Mouse (Mus musculus) hindbrain, embryonic 12.5 days (tissue): ENCODE data around the gene Polrmt. TPM values are rescaled to one million over a fixed set of nuclear protein-coding genes. Genes with fewer than 3 reads are reported as not detected.

Experiments
- ATAC-seq: fragments of 200-750 bp; cut with Nextera tagmentation; 2 replicates; pipeline ENCODE4 v1.8.0; 2017; ENCODE audit warnings: moderate TSS enrichment; ENCODE audit not compliant: low FRiP score
- H3K27ac ChIP-seq: fragments of 300-500 bp; sonication (generic); 2 replicates; pipeline ENCODE4 v1.5.1; 2016; ENCODE audit warnings: mild to moderate bottlenecking
- H3K27me3 ChIP-seq: fragments of 300-500 bp; sonication (generic); 2 replicates; pipeline ENCODE4 v1.6.1; 2016; ENCODE audit warnings: mild to moderate bottlenecking
- H3K36me3 ChIP-seq: fragments of 300-500 bp; sonication (generic); 2 replicates; pipeline ENCODE4 v1.6.1; 2016; ENCODE audit warnings: mild to moderate bottlenecking
- H3K4me1 ChIP-seq: fragments of 300-500 bp; sonication (generic); 2 replicates; pipeline ENCODE4 v1.6.1; 2016
- H3K4me2 ChIP-seq: fragments of 300-500 bp; sonication (generic); replicated peaks from 2 replicates; pipeline ENCODE4 v1.6.1; 2016; ENCODE audit warnings: mild to moderate bottlenecking
- H3K4me3 ChIP-seq: fragments of 300-500 bp; sonication (generic); 2 replicates; pipeline ENCODE4 v1.5.1; 2016; ENCODE audit warnings: mild to moderate bottlenecking
- H3K9ac ChIP-seq: fragments of 300-500 bp; sonication (generic); 2 replicates; pipeline ENCODE4 v1.6.1; 2016; ENCODE audit warnings: mild to moderate bottlenecking, moderate library complexity
- H3K9me3 ChIP-seq: fragments of 300-500 bp; sonication (generic); replicated peaks from 2 replicates; pipeline ENCODE4 v1.6.1; 2016; ENCODE audit warnings: mild to moderate bottlenecking
- WGBS: fragments of 180-500 bp; shearing (Covaris S2); methylation state at CpG from one replicate; pipeline ENCODE4 v1.1.7; 2016; 5-methylcytosine and 5-hydroxymethylcytosine counted together
- polyA plus RNA-seq: library from polyadenylated mRNA; unstranded; fragments of >200 nt; fragmentation: Nextera tagmentation; extraction: Ambion mirVana; gene quantifications from 2 replicates; pipeline ENCODE4 v1.2.1, GENCODE M21; 2016

Gene Polrmt
- polyA plus RNA-seq, 1 experiment from 2014 or later: 47.5 TPM

DNA sequence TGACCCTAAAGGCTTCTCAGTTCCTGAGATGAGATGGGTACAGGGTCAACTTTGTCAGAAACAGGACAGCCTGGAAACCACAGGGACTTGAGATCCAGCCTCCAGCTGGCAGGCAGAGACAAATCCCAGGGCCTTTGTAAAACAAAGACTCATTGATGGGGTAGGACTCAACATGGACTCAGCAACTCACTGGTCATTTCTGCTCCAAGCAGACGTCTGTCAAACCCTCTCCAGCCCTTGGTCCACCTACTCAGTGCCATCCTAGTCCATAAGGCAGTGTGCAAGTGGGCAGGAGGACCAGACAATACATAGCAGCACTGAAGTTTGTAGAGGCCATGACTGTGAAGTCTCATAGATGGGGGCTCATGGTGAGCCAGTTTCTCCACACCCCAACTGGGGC is 33.2 kb downstream of the Polrmt start:
- H3K4me3 ChIP-seq: no peak overlapping the region
- H3K27me3 ChIP-seq: peaks cover 37% of the 10 kb centered on the region
- H3K9ac ChIP-seq: no peak overlapping the region
- H3K4me1 ChIP-seq: peaks cover 18% of the 10 kb centered on the region
- ATAC-seq: no peak
- peaks cover 37% of the 10 kb centered on the region for H3K36me3 ChIP-seq
- no peak overlapping the region for H3K27ac ChIP-seq
- 29% methylated on average over 1 of the region's 1 CpGs for WGBS
- no peaks in the 10 kb centered on the region for H3K9me3 ChIP-seq
- H3K4me2 ChIP-seq: no peak overlapping the region

DNA sequence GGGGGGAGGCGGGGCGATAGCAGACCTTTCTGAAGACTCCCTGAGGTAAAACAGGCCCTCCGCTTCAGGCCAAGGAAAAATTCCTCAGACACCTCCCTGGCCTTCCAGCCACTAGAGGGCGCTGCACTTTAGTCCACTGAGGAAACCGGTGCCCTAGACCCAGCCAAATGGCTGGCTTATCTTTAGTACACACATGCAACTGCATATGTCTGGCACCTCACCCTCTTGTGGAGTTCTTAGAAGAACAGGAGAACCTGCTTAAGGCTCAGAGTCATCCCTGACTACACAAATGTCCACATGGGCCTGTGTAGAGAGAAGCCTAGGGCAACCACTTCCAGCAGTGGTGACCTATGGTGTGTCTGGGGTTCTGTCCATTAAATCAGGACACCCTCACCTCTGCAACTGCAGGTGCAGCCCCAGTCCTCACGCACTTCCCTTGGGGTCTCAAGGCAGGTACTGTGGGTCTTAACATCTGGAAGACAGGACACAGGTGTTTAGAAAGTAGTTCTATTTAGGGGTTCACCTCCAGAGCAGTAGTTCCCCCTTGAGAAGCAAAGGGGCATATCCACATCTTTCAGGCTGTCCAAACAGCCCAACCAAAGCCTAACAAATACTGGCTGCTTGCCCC is 33.8 kb downstream of the Polrmt start:
- H3K4me1 ChIP-seq: peaks cover 18% of the 10 kb centered on the region
- H3K36me3 ChIP-seq: peaks cover 37% of the 10 kb centered on the region
- no peak overlapping the region for H3K4me2 ChIP-seq
- 13% methylated on average over 5 of the region's 6 CpGs for WGBS
- H3K27ac ChIP-seq: no peak overlapping the region
- H3K27me3 ChIP-seq: peaks cover 31% of the 10 kb centered on the region
- H3K9ac ChIP-seq: no peak overlapping the region
- no peak overlapping the region for H3K4me3 ChIP-seq
- H3K9me3 ChIP-seq: no peaks in the 10 kb centered on the region
- ATAC-seq: no peak

- H3K4me3 ChIP-seq: no peak overlapping the region
- H3K36me3 ChIP-seq: peaks cover 37% of the 10 kb centered on the region
- peaks cover 25% of the 10 kb centered on the region for H3K27me3 ChIP-seq
- no peak overlapping the region for H3K4me2 ChIP-seq
- H3K9me3 ChIP-seq: no peaks in the 10 kb centered on the region
- no peak overlapping the region for H3K9ac ChIP-seq
- ATAC-seq: 0 out of 2 replicates have a peak, but pooled peaks have one; percentile 12
- 90% methylated on average over 1 of the region's 1 CpGs for WGBS
- no peak overlapping the region for H3K27ac ChIP-seq
- H3K4me1 ChIP-seq: peaks cover 18% of the 10 kb centered on the region
Observed at GRCm38 (mm10) chr10:79712029-79712428, 34.4 kb downstream of the Polrmt start.

- Histone ChIP-seq H3K27ac (no peak overlapping the region), H3K9me3 (no peaks in the 10 kb centered on the region), H3K27me3 (no peaks in the 10 kb centered on the region), H3K4me2 (no peak overlapping the region), H3K36me3 (peaks cover 45% of the 10 kb centered on the region), H3K4me1 (peaks cover 32% of the 10 kb centered on the region), H3K9ac (no peak overlapping the region), H3K4me3 (no peak overlapping the region)
- ATAC-seq: no peak
- 79% methylated on average over 7 of the region's 7 CpGs for WGBS
Observed at GRCm38 (mm10) chr10:79709307-79709706, 37.1 kb downstream of the Polrmt start.

DNA sequence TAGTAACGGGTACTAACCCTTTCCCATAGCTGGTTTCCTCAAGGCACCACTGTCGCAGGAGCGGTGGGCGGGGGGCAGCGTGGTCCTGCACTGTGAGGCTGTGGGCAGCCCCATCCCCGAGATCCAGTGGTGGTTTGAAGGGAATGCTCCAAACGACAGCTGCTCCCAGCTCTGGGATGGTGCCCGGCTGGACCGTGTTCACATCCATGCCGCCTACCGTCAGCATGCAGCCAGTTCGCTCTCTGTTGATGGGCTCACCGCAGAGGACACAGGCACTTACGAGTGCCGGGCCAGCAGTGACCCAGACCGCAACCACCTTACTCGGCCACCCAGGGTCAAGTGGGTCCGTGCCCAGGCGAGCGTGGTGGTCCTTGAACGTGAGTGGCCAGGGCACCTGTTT is 37.7 kb downstream of the Polrmt start:
- 92% methylated on average over 21 of the region's 21 CpGs for WGBS
- Histone ChIP-seq H3K9ac (no peak overlapping the region), H3K4me1 (peaks cover 32% of the 10 kb centered on the region), H3K27me3 (no peaks in the 10 kb centered on the region), H3K36me3 (peaks cover 45% of the 10 kb centered on the region), H3K9me3 (no peaks in the 10 kb centered on the region), H3K4me3 (no peak overlapping the region), H3K4me2 (no peak overlapping the region), H3K27ac (no peak overlapping the region)
- ATAC-seq: no peak

- ATAC-seq: no peak
- no peak overlapping the region for H3K4me3 ChIP-seq
- 73% methylated on average over 4 of the region's 4 CpGs for WGBS
- H3K27me3 ChIP-seq: no peaks in the 10 kb centered on the region
- no peaks in the 10 kb centered on the region for H3K9me3 ChIP-seq
- no peak overlapping the region for H3K27ac ChIP-seq
- peak overlapping the region; percentile 5; the same call in 1 of the 2 replicates for H3K9ac ChIP-seq
- peaks cover 32% of the 10 kb centered on the region for H3K4me1 ChIP-seq
- peaks cover 45% of the 10 kb centered on the region for H3K36me3 ChIP-seq
- no peak overlapping the region for H3K4me2 ChIP-seq
Observed at GRCm38 (mm10) chr10:79707759-79708158, 38.6 kb downstream of the Polrmt start.

DNA sequence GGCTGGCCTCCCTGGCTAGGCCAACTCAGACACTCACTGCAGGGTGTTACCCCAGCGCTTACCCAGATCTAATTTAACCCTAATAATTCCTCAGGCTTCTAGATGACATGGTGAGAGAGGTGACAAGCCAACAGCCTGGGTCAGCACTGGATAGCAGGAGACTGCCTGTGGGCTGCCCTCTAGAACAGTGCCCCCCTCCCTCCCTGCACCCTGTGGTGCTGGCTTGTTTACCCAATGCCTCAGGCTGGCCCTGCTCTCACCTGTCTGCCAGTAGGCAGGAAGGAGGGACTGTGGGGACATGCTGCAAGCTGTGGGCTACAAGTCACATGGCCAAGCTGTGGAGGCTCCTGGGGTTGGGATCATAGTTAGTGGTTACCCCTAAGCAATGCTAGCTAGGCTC is 39.2 kb downstream of the Polrmt start:
- Histone ChIP-seq H3K27ac (no peak overlapping the region), H3K9ac (peak overlapping the region; percentile 5), H3K4me3 (peak overlapping the region; percentile 12; the same call in 1 of the 2 replicates), H3K9me3 (no peaks in the 10 kb centered on the region), H3K36me3 (peaks cover 44% of the 10 kb centered on the region), H3K4me1 (peaks cover 32% of the 10 kb centered on the region), H3K4me2 (peak overlapping the region; percentile 93; the same call in 1 of the 2 replicates), H3K27me3 (no peaks in the 10 kb centered on the region)
- no peak for ATAC-seq
- 74% methylated on average over 1 of the region's 1 CpGs for WGBS

GRCm38 (mm10) chr10:79706406-79707094 is 39.8 kb downstream of the Polrmt start:
- Histone ChIP-seq H3K36me3 (peaks cover 38% of the 10 kb centered on the region), H3K27ac (no peak overlapping the region; the same call in 1 of the 2 replicates), H3K9ac (peak overlapping the region; percentile 84), H3K9me3 (no peaks in the 10 kb centered on the region), H3K4me2 (peak overlapping the region; percentile 93), H3K4me3 (0 out of 2 replicates have a peak overlapping the region, but pooled peaks have one; percentile 76), H3K4me1 (peaks cover 32% of the 10 kb centered on the region), H3K27me3 (no peaks in the 10 kb centered on the region)
- ATAC-seq: no peak
- 82% methylated on average over 5 of the region's 5 CpGs for WGBS

DNA sequence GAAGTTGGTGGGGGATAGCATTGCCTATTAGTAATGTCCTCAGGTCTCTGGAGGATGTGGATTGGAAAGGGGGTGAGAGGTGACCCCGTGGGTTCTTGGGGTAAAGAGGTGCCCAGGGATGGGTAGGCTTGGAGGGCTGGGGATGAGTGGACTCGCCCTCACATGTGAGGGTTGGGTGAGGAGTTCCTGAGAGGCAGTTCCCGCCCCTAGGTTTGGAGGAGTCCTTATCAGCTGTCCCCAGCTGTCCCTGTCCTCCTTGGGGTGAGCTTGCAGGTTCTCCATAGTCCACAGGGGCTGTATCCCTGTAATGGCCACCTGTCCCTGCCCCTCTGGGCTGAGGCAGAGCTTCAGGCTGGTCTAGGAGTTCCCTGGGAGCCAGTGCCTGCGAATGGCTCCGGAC is 40.4 kb downstream of the Polrmt start:
- H3K27ac ChIP-seq: no peak overlapping the region
- ATAC-seq: no peak
- H3K9ac ChIP-seq: peak overlapping the region; percentile 84
- H3K36me3 ChIP-seq: peaks cover 32% of the 10 kb centered on the region
- H3K4me3 ChIP-seq: peak overlapping the region; percentile 76; the same call in 1 of the 2 replicates
- H3K27me3 ChIP-seq: no peaks in the 10 kb centered on the region
- peaks cover 32% of the 10 kb centered on the region for H3K4me1 ChIP-seq
- H3K9me3 ChIP-seq: no peaks in the 10 kb centered on the region
- 78% methylated on average over 5 of the region's 5 CpGs for WGBS
- peak overlapping the region; percentile 93 for H3K4me2 ChIP-seq

DNA sequence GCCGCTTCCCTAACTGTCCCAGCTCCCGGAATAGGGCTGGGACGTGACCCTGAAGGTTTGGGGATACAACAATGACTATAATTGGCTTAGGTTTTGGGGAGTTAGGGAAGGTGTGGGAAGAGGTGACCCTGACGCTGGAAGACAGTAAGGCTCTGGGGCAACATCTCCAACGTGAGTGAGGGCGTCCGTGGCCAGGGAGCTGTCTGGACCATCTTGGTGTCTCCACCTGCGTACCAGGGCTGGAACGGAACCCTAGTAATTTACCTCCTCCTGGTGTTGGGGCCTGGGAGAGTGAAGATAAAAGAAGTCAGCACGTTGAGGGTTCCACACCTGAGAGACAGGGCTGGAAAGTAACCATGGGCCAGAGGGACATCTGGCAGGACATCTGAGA is 41.4 kb downstream of the Polrmt start:
- Histone ChIP-seq H3K4me2 (peak overlapping the region; percentile 93), H3K27me3 (no peaks in the 10 kb centered on the region), H3K9me3 (no peaks in the 10 kb centered on the region), H3K4me3 (peak overlapping the region; percentile 76), H3K4me1 (peaks cover 32% of the 10 kb centered on the region), H3K27ac (peak overlapping the region; percentile 84), H3K9ac (peak overlapping the region; percentile 84), H3K36me3 (peaks cover 22% of the 10 kb centered on the region)
- ATAC-seq: no peak
- 5% methylated on average over 10 of the region's 10 CpGs for WGBS

- H3K36me3 ChIP-seq: peaks cover 16% of the 10 kb centered on the region
- peak within 1 kb of the TSS; percentile 76 for H3K4me3 ChIP-seq
- H3K9me3 ChIP-seq: no peaks in the 10 kb centered on the region
- under 1% methylated on average over 65 of the region's 65 CpGs for WGBS
- peaks cover 32% of the 10 kb centered on the region for H3K4me1 ChIP-seq
- peak within 1 kb of the TSS; percentile 84 for H3K9ac ChIP-seq
- ATAC-seq: peak; percentile 97
- no peaks in the 10 kb centered on the region for H3K27me3 ChIP-seq
- H3K4me2 ChIP-seq: peak within 1 kb of the TSS; percentile 93
- H3K27ac ChIP-seq: peak within 1 kb of the TSS; percentile 84
Observed at GRCm38 (mm10) chr10:79704065-79704969, 42.1 kb downstream of the Polrmt start, which contains the start of gene Bsg. TSS of gene Bsg (plus strand) at chr10:79704491.

GRCm38 (mm10) chr10:79703541-79703940 is 42.8 kb downstream of the Polrmt start:
- peak overlapping the region; percentile 93 for H3K4me2 ChIP-seq
- peak overlapping the region; percentile 76; the same call in 1 of the 2 replicates for H3K4me3 ChIP-seq
- H3K27ac ChIP-seq: peak overlapping the region; percentile 84
- ATAC-seq: no peak
- H3K9me3 ChIP-seq: no peaks in the 10 kb centered on the region
- H3K27me3 ChIP-seq: no peaks in the 10 kb centered on the region
- H3K4me1 ChIP-seq: peaks cover 32% of the 10 kb centered on the region
- H3K9ac ChIP-seq: peak overlapping the region; percentile 23; the same call in 1 of the 2 replicates
- H3K36me3 ChIP-seq: 0 out of 2 replicates have a peak, but pooled peaks cover 8% of the 10 kb centered on the region
- WGBS: 83% methylated on average over 10 of the region's 10 CpGs
